Mouse (Mus musculus) midbrain, embryonic 13.5 days (tissue): Measurements from ENCODE around the gene Crebbp. TPM values are rescaled to one million over a fixed set of nuclear protein-coding genes. Genes with fewer than 3 reads are reported as not detected.
"Not testable (repeated sequence)": the region's sequence is repeated elsewhere in the genome, so short reads cannot be mapped to it uniquely, and the experiment has no call there.

ENCODE experiments used
- ATAC-seq: fragments of 200-750 bp; cut with Nextera tagmentation; 2 replicates; pipeline ENCODE4 v1.8.0; 2017; ENCODE audit warnings: mild to moderate bottlenecking, moderate TSS enrichment, moderate library complexity
- H3K27ac ChIP-seq: fragments of 300-500 bp; sonication (generic); 2 replicates; pipeline ENCODE4 v1.5.1; 2015; ENCODE audit warnings: inconsistent platforms, mild to moderate bottlenecking, moderate library complexity
- H3K27me3 ChIP-seq: fragments of 300-500 bp; sonication (generic); 2 replicates; pipeline ENCODE4 v1.6.1; 2015; ENCODE audit warnings: mild to moderate bottlenecking, inconsistent platforms
- H3K36me3 ChIP-seq: fragments of 300-500 bp; sonication (generic); 2 replicates; pipeline ENCODE4 v1.6.1; 2015; ENCODE audit warnings: mild to moderate bottlenecking, inconsistent platforms
- H3K4me1 ChIP-seq: fragments of 300-500 bp; sonication (generic); replicated peaks from 2 replicates; pipeline ENCODE4 v1.6.1; 2015; ENCODE audit warnings: inconsistent platforms
- H3K4me2 ChIP-seq: fragments of 300-500 bp; sonication (generic); replicated peaks from 2 replicates; pipeline ENCODE4 v1.6.1; 2015; ENCODE audit warnings: moderate library complexity, mild to moderate bottlenecking, inconsistent platforms
- H3K4me3 ChIP-seq: fragments of 300-500 bp; sonication (generic); replicated peaks from 2 replicates; pipeline ENCODE4 v1.5.1; 2015; ENCODE audit warnings: mild to moderate bottlenecking, inconsistent platforms
- H3K9ac ChIP-seq: fragments of 300-500 bp; sonication (generic); replicated peaks from 2 replicates; pipeline ENCODE4 v1.6.1; 2015; ENCODE audit warnings: mild to moderate bottlenecking, inconsistent platforms
- H3K9me3 ChIP-seq: fragments of 300-500 bp; sonication (generic); 2 replicates; pipeline ENCODE4 v1.6.1; 2016; ENCODE audit warnings: mild to moderate bottlenecking, inconsistent platforms
- WGBS: fragments of 180-500 bp; shearing (Covaris S2); methylation state at CpG from one replicate; pipeline ENCODE4 v1.1.7; 2015; 5-methylcytosine and 5-hydroxymethylcytosine counted together
- polyA plus RNA-seq: library from polyadenylated mRNA; unstranded; fragments of >200 nt; fragmentation: Nextera tagmentation; extraction: Ambion mirVana; gene quantifications from 2 replicates; pipeline ENCODE4 v1.2.1, GENCODE M21; 2015

Crebbp gene
- 43.8 and 47.1 TPM in 2 replicates for polyA plus RNA-seq

GRCm38 (mm10) chr16:4213799-4214551 is at the start of gene Crebbp:
Gene Crebbp (minus strand): TSS chr16:4213997.
- Histone ChIP-seq H3K4me3 (peak within 1 kb of the TSS; percentile 98), H3K27me3 (peaks cover 11% of the 10 kb centered on the region; the same call in 1 of the 2 replicates), H3K4me2 (peak within 1 kb of the TSS; percentile 84), H3K27ac (peak within 1 kb of the TSS; percentile 99), H3K4me1 (peaks cover 33% of the 10 kb centered on the region), H3K9me3 (no peaks in the 10 kb centered on the region), H3K9ac (peak within 1 kb of the TSS; percentile 91), H3K36me3 (no peaks in the 10 kb centered on the region)
- under 1% methylated on average over 80 of the region's 92 CpGs for WGBS
- peak; percentile 94 for ATAC-seq

GRCm38 (mm10) chr16:4263486-4263885 is 49.7 kb upstream of the Crebbp start:
- WGBS: 91% methylated on average over 3 of the region's 3 CpGs
- Histone ChIP-seq H3K4me2 (no peak overlapping the region), H3K9me3 (no peaks in the 10 kb centered on the region), H3K27me3 (peaks cover 8% of the 10 kb centered on the region), H3K4me3 (no peak overlapping the region), H3K4me1 (peaks cover 8% of the 10 kb centered on the region), H3K27ac (no peak overlapping the region), H3K36me3 (no peaks in the 10 kb centered on the region), H3K9ac (no peak overlapping the region)
- ATAC-seq: no peak

GRCm38 (mm10) chr16:4257546-4257945 is 43.7 kb upstream of the Crebbp start:
- H3K9ac ChIP-seq: no peak overlapping the region
- no peak overlapping the region for H3K4me2 ChIP-seq
- H3K27ac ChIP-seq: no peak overlapping the region
- WGBS: 92% methylated on average over 2 of the region's 2 CpGs
- ATAC-seq: no peak
- no peaks in the 10 kb centered on the region for H3K27me3 ChIP-seq
- no peaks in the 10 kb centered on the region for H3K9me3 ChIP-seq
- no peak overlapping the region for H3K4me3 ChIP-seq
- H3K36me3 ChIP-seq: no peaks in the 10 kb centered on the region
- no peaks in the 10 kb centered on the region for H3K4me1 ChIP-seq

- H3K9me3 ChIP-seq: 0 out of 2 replicates have a peak, but pooled peaks cover 8% of the 10 kb centered on the region
- no peaks in the 10 kb centered on the region for H3K36me3 ChIP-seq
- no peak overlapping the region for H3K4me2 ChIP-seq
- ATAC-seq: no peak
- no peaks in the 10 kb centered on the region for H3K4me1 ChIP-seq
- H3K4me3 ChIP-seq: no peak overlapping the region
- 85% methylated on average over 3 of the region's 3 CpGs for WGBS
- H3K9ac ChIP-seq: no peak overlapping the region
- H3K27me3 ChIP-seq: no peaks in the 10 kb centered on the region
- H3K27ac ChIP-seq: no peak overlapping the region
These were observed 35.0 kb upstream of the Crebbp start for GRCm38 (mm10) chr16:4248791-4249190.

- 93% methylated on average over 1 of the region's 1 CpGs for WGBS
- H3K9me3 ChIP-seq, H3K36me3 ChIP-seq, H3K4me2 ChIP-seq, H3K27ac ChIP-seq, H3K4me3 ChIP-seq, H3K9ac ChIP-seq, ATAC-seq, H3K27me3 ChIP-seq, H3K4me1 ChIP-seq: not testable (repeated sequence)
These were observed 31.4 kb upstream of the Crebbp start for GRCm38 (mm10) chr16:4245241-4245640.

GRCm38 (mm10) chr16:4236131-4236530 is 22.3 kb upstream of the Crebbp start:
- H3K36me3 ChIP-seq: no peaks in the 10 kb centered on the region
- WGBS: 88% methylated on average over 4 of the region's 4 CpGs
- no peak overlapping the region for H3K27ac ChIP-seq
- ATAC-seq: no peak
- H3K4me1 ChIP-seq: no peaks in the 10 kb centered on the region
- H3K4me2 ChIP-seq: no peak overlapping the region
- H3K4me3 ChIP-seq: no peak overlapping the region
- H3K9me3 ChIP-seq: no peaks in the 10 kb centered on the region
- H3K27me3 ChIP-seq: no peaks in the 10 kb centered on the region
- no peak overlapping the region for H3K9ac ChIP-seq

GRCm38 (mm10) chr16:4235587-4235986 is 21.8 kb upstream of the Crebbp start:
- Histone ChIP-seq H3K4me3 (no peak overlapping the region), H3K9me3 (no peaks in the 10 kb centered on the region), H3K9ac (no peak overlapping the region), H3K27ac (no peak overlapping the region), H3K36me3 (no peaks in the 10 kb centered on the region), H3K4me1 (no peaks in the 10 kb centered on the region), H3K4me2 (no peak overlapping the region), H3K27me3 (no peaks in the 10 kb centered on the region)
- ATAC-seq: no peak

- no peaks in the 10 kb centered on the region for H3K9me3 ChIP-seq
- whole genome bisulfite sequencing: 92% methylated on average over 2 of the region's 2 CpGs
- H3K4me3 ChIP-seq: no peak overlapping the region
- H3K27me3 ChIP-seq: no peaks in the 10 kb centered on the region
- H3K4me1 ChIP-seq: no peaks in the 10 kb centered on the region
- no peak overlapping the region for H3K9ac ChIP-seq
- no peak overlapping the region for H3K4me2 ChIP-seq
- H3K27ac ChIP-seq: no peak overlapping the region
- no peak for ATAC-seq
- no peaks in the 10 kb centered on the region for H3K36me3 ChIP-seq
These were observed 12.0 kb upstream of the Crebbp start for GRCm38 (mm10) chr16:4225841-4226240.

- 34% methylated on average over 10 of the region's 10 CpGs for WGBS
- peak overlapping the region; percentile 79 for H3K4me2 ChIP-seq
- peak overlapping the region; percentile 88 for H3K9ac ChIP-seq
- peak overlapping the region; percentile 98 for H3K4me3 ChIP-seq
- no peaks in the 10 kb centered on the region for H3K36me3 ChIP-seq
- H3K27me3 ChIP-seq: peaks cover 11% of the 10 kb centered on the region; the same call in 1 of the 2 replicates
- H3K4me1 ChIP-seq: peaks cover 28% of the 10 kb centered on the region
- peak; percentile 38 for ATAC-seq
- peak overlapping the region; percentile 99; the same call in 1 of the 2 replicates for H3K27ac ChIP-seq
- no peaks in the 10 kb centered on the region for H3K9me3 ChIP-seq
These were observed 939 bp upstream of the Crebbp start for GRCm38 (mm10) chr16:4214631-4215240.

- H3K27ac ChIP-seq: peak overlapping the region; percentile 99
- ATAC-seq: peak; percentile 73
- H3K4me3 ChIP-seq: peak overlapping the region; percentile 98
- H3K4me2 ChIP-seq: peak overlapping the region; percentile 84
- no peaks in the 10 kb centered on the region for H3K9me3 ChIP-seq
- peaks cover 41% of the 10 kb centered on the region for H3K4me1 ChIP-seq
- under 1% methylated on average over 81 of the region's 128 CpGs for whole genome bisulfite sequencing
- no peaks in the 10 kb centered on the region for H3K36me3 ChIP-seq
- peaks cover 9% of the 10 kb centered on the region; the same call in 1 of the 2 replicates for H3K27me3 ChIP-seq
- peak overlapping the region; percentile 91 for H3K9ac ChIP-seq
These were observed 616 bp downstream of the Crebbp start for GRCm38 (mm10) chr16:4212963-4213798.

- Histone ChIP-seq H3K27ac (peak overlapping the region; percentile 99), H3K36me3 (no peaks in the 10 kb centered on the region), H3K9me3 (no peaks in the 10 kb centered on the region), H3K27me3 (peaks cover 6% of the 10 kb centered on the region; the same call in 1 of the 2 replicates), H3K4me2 (peak overlapping the region; percentile 84), H3K9ac (peak overlapping the region; percentile 91), H3K4me3 (peak overlapping the region; percentile 98), H3K4me1 (peaks cover 48% of the 10 kb centered on the region)
- 6% methylated on average over 23 of the region's 23 CpGs for WGBS
- no peak for ATAC-seq
These were observed 1.4 kb downstream of the Crebbp start for GRCm38 (mm10) chr16:4212167-4212962.
